Comparison of ENCODE assay signal across 23 mouse cellular contexts in genomic region chr1:78421749-78422148, GRCm38 (mm10).
"Had no signal": no experiment of that assay in that cellular context is flagged by ENCODE, and none has a peak within 500 bp of the region (broad histone marks: within the 10 kb centered on the region; RNA-seq: fewer than 3 reads in every experiment).

No protein-coding gene starts in this region.

- DNase-seq: gastrocnemius, postnatal 14 days; gastrocnemius, postnatal 36 days; heart, adult 18-20 months; heart, postnatal 10 days; kidney, adult 11 months; kidney, adult 2 months; kidney, adult 9 months; kidney, postnatal 14 days; kidney, postnatal 36 days; layer of hippocampus, adult 9-11 months; layer of hippocampus, postnatal 36 days; left cerebral cortex, postnatal 4 days had no signal

- H3K27ac ChIP-seq: heart, embryonic 10.5 days; hindbrain, embryonic 13.5 days; hindbrain, embryonic 15.5 days; hindbrain, postnatal 0 days; kidney, embryonic 15.5 days; kidney, postnatal 0 days; limb, embryonic 13.5 days; limb, embryonic 15.5 days; liver, embryonic 12.5 days had no signal

- ATAC-seq: hindbrain, postnatal 0 days; intestine, embryonic 16.5 days; liver, embryonic 12.5 days had no signal

- H3K9me3 ChIP-seq: heart, embryonic 10.5 days; heart, embryonic 12.5 days; hindbrain, embryonic 13.5 days; hindbrain, embryonic 15.5 days; kidney, embryonic 15.5 days; limb, embryonic 13.5 days; limb, embryonic 15.5 days; liver, embryonic 12.5 days had no signal

- H3K9ac ChIP-seq: heart, embryonic 12.5 days; hindbrain, embryonic 13.5 days; hindbrain, embryonic 15.5 days; kidney, embryonic 15.5 days; limb, embryonic 13.5 days; limb, embryonic 15.5 days; liver, embryonic 12.5 days had no signal

- H3K4me3 ChIP-seq: heart, embryonic 10.5 days; heart, embryonic 12.5 days; hindbrain, embryonic 13.5 days; hindbrain, embryonic 15.5 days; kidney, embryonic 15.5 days; limb, embryonic 13.5 days; limb, embryonic 15.5 days; liver, embryonic 12.5 days had no signal

- H3K4me2 ChIP-seq: heart, embryonic 12.5 days; hindbrain, embryonic 13.5 days; hindbrain, embryonic 15.5 days; kidney, embryonic 15.5 days; limb, embryonic 13.5 days; limb, embryonic 15.5 days; liver, embryonic 12.5 days had no signal

- H3K27me3 ChIP-seq: heart, embryonic 12.5 days; hindbrain, embryonic 13.5 days; hindbrain, embryonic 15.5 days; kidney, embryonic 15.5 days; limb, embryonic 13.5 days; limb, embryonic 15.5 days; liver, embryonic 12.5 days had no signal
